Mouse (Mus musculus) left cerebral cortex, adult 11 months (tissue): ENCODE data around the gene Ubl3.

ENCODE experiments used
- DNase-seq: peaks from one replicate; pipeline ENCODE4 v3.0.0; 2022; ENCODE audit warnings: low spot score

Gene Ubl3

DNA sequence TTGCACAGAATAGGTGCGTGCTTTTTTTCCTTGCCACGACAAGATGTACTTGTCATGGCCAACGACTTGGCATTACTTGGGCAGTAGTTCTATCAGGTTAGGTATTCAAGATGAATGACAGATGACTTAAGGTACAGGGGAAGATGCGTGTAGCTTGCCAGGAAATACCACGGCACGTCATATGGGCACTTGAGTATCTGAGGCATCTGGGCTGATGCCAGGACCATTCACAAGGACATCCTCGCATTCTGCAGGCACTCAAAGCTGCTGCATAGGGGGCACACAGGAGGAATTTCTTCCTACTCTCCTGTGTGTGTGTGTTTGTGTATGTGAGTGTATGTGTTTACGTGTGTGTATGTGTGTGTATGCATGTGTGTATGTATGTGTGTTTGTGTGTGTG lies 9.6 kb upstream of the Ubl3 start:
- no peak for DNase-seq

DNA sequence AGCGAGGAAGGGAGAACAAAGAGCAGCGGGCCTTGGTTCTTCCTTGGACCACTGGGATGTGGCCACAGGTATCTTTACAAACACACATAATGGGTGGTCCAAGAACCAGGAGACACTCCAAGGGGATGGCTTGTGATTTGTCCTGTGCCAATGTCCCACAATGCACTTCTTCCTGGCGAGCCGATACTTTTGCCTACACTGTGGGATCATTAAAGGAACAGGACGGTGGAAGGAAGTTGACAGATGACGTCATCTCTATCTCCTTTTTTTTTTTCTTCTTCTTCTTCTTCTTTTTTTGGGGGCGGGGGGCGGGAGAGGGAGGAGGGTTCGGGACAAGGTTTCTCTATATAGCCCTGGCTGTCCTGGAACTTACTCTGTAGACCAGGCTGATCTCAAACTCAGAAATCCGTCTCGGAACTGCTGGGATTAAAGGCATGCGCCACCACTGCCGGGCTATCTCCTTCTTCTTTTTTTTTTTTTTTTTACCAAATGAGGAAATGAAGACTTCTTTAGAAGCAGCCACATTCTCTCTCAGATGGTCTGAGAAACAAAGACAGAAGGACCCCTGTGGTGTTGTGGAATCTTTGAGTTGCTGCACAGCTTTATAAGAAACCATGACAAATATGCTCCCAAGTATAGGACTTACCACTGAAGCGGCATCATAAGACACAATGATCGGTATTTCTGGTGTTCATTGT lies 6.8 kb upstream of the Ubl3 start:
- no peak for DNase-seq

DNA sequence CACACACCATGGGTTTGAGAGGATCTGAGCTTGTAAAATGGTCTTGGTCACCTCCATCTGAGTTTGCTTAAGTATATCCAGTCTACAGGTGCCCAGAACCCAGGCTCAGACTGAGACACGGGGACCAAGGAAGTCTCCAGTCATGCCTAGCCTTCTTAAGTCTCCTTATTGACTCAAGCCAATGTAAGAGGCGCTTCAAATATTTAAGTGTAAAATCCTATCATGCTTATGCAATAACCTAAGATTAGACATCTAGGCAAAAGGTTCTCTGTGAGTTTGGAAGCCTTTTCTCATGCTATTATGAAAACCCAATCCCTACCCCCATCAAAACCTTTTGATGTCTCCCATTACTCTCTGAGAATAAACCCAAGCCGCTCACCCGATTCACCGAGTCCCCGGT lies 5.9 kb upstream of the Ubl3 start:
- DNase-seq = no peak

DNA sequence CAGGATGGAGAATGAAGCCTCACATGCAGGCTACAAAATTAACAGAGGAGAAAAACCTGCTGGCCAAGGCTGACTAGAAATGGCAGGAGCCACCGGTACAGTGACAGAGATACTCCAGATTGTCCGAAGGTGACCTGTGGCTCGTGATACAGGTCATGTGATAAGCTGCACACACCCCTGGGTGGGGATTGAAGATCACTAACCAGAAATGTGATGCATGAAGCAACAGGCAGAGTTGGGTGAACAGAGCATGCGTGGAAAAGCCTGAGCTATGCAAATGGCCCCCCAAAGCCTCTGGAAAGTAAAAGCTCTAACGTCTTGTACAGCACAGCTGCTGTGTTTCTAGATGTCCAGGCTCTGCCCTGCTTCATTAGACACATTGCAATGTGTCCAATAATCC lies 3.9 kb upstream of the Ubl3 start:
- DNase-seq = no peak

DNA sequence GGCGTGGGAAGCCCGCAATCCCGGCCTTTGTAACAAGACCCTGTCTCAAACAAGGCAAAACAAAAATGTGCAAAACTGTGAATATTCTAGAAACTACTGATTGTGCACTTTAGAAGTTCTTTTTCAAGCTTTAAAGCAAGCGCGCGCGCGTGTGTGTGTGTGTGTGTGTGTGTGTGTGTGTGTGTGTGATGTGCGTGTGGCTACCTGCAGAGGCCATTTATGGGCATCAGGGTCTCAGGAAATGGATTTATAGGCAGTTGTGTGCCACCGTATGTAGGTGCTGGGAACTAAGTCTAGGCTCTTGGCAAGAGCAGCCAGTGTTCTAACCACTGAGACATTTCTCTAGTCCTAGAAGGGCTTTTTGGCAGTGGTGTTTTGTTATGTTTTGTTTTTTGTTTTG lies 2.6 kb upstream of the Ubl3 start:
- no peak for DNase-seq

DNA sequence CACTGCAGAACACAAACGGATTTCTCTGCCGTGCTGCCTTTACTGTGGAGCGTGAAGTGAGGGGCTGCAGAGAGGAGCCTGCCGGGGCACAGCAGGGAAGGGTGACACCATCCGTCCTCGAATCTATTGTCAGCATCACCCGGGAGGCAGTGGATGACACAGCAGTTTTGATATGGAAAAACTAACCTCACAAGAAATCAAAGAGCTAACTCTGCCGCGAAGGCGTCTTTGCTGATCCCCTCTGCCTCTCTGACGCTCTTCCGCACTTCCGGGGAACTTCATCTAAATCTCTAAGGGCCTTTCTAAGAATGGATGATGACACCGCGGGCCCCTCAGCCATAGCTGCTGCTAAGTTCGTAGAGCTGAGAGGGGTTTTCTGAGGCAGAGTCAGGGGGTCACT lies 2.1 kb upstream of the Ubl3 start:
- DNase-seq = no peak

DNA sequence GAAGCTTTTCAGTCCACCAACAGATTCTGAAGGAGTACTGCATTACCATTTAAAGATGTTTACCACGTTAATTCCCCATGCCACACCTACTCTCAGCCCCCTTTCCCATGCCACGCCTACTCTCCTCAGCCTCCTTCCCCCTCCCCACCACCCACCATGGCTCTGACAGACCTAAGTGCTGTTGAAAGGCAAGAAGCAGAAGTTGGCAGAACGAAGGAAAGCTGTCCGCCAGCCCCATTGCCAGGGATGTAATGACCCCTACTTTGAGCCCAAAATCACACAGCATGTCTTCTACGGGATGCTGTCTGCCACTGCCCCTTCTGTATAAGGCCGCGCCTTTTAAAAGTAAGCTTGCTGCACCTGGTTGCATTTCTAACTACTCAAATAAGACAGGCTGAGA lies 1.7 kb upstream of the Ubl3 start:
- DNase-seq = no peak

DNA sequence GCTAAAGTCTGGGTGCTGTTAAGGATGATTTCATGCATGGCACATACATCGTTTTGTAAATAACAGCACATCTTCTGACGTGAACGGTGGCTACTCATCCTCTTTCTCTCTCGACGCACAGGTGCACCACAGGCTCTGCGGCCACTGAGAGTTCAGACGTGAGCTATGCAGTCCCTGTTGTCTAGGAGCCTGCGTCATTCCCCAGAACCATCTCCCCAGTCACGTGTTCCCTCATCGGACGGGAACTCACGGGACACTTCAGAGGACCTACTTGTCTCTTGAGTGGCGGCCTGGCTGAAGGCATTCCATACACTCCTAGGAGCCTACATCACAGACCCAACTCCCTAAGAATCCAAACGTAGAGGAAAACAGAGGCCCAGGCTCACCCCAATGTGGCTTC lies 1.1 kb upstream of the Ubl3 start:
- no peak for DNase-seq

DNA sequence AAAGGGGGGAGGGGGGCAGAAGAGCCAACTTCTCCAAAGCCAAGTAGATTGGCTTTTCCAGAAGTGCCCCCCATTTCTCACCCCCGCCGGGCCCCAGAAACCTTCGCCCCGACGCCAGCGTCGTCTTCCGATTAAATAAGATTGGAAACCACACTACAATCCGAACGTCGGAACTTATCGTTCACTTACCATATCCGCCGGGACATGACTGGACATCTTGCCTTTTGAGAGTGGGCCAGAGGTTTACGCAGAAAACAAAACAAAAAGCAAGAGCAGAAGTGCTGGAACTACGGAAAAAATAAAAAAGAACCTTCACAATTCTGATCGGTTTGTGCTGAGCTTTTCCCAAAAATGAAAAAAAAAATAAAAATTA lies 839 bp downstream of the Ubl3 start:
- no peak for DNase-seq

DNA sequence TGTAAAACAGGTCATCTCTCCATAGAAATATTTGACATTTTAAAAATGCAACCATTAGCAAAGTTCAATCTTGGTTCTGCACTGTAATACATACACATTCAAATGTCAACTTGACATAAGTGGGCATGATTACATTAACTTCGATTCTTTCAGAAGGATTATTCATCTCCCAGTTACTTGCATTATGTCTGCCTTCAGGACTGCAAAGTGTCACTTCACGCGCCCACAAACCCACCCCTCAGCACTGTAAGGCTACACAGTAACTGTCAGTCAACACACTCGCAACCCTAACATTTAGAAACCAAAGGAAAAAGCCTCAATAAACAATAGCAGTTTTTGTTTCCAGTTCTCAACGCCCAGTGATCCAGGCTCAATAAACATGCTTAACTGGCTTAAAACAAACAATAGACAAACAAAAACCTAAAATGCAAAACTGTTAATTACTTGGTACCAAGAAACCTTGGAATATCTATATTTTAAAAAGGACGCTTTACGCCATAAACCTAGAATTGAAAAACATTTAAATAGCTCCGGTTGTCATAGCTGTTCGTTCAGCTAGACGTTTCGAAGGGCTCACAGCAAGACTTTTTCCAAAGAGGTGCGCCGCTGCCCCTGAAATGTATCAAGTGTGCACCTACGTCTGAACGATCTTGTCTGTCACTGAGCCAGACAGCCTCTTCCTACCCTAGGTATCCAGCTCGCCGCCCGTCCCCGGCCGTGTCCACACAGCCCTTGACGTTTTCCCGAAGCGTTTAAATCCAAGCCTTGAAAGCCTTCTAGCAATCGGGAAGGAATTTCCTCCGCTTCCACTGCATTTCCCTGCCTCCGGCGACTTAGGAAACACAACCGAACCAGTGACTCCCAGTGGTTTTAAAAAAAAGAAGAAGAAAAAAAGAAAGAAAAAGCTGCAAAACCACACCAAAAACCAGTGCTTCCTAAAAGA lies 1.5 kb downstream of the Ubl3 start:
- DNase-seq = no peak

DNA sequence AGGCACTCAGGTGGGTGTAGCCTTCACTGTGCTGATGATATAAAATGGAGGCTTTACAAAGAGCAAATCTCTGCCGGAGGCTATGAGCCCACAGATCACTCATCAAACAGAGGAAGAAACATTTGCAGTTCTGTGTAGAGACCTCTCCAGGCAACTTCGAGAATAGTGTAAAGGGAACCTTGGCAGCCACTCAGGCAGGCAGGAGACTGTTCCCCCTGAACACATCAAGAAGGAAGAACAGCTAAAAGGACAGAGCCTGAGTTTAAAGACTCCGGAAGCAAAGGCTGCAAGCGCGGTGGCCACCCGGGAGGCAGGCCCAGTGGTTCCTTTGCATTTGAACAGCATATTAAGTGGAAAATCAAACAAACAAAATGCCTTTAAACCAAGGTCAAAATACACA lies 2.2 kb downstream of the Ubl3 start:
- no peak for DNase-seq

DNA sequence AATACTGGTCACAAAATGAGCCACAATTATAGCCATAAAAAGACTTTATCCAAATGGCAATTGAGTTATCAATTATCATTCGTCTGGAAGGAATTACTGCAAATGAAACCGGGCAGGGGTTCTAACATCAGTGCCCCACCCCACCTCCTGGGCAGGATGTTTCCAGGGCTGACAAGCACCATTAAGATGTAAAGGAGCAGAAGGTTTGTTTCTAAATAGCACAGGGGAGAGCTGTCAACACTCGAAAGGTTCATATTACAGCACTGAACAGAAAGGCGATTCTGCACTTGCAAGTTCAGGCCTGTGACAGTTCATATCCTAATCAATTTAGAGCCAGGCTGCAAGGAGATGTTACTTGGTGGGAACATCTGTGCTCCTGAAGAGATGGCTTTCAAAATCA lies 3.3 kb downstream of the Ubl3 start:
- no peak for DNase-seq

DNA sequence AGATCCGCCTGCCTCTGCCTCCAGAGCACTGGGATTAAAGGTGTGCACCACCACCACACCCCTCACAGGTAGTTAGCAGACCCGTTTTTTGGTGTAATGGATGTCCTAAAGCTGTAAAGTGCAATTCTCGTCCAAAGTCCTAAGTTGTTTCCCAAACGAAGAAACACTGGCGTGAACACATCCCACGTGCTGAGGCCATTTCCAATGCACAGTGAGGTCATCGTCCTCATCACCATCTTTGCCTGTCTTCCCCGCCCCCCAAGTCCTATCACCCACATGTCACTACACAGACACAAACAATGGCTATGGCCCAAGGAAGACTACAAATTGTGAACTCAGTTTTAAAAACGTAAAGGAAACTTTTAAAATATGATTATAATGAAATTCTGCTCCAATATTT lies 4.0 kb downstream of the Ubl3 start:
- no peak for DNase-seq

DNA sequence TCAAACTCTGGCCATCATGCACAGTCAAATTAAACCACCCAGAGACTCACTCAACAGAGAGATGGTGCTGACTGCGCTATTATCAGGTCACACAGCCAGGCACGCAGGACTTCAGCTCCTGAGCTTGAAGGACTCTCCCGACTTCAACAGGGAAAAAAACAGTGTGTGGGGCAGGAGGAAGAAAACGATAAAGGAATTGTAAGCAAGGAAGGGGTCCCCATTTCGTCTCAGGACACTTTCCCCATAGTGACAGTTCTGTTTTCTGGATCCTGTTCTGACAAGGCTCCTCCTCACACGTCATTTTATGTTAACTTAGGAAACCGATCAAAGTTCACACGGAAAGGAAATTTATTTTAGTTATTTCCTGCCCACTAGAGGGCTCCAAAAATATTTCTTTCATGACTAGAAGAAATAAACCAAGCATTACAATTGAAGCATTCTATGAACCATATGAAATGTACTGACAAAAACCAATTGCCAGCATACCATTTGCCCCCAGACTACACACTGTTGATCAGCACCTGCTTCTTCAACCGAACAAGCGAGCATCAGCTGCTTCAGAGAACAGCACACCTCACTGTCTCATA lies 4.6 kb downstream of the Ubl3 start:
- no peak for DNase-seq

DNA sequence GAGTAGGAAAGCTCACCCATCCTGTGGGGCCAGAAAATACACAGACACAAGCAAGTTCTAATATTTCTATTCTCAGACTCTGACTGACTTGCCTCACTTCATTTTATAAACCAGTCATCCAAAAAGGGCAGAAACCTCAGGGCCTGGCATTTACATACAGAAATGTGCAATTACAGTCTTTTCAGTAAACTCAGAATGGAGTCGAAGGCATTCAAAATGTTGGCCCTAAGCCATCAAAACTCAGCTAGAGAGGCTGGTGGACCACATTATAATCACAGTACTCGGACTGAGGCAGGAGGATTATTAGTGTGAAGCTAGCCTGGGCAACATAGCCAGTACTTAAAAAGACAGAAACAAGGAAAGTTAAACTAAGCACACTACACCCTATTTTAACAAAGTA lies 5.6 kb downstream of the Ubl3 start:
- no peak for DNase-seq

DNA sequence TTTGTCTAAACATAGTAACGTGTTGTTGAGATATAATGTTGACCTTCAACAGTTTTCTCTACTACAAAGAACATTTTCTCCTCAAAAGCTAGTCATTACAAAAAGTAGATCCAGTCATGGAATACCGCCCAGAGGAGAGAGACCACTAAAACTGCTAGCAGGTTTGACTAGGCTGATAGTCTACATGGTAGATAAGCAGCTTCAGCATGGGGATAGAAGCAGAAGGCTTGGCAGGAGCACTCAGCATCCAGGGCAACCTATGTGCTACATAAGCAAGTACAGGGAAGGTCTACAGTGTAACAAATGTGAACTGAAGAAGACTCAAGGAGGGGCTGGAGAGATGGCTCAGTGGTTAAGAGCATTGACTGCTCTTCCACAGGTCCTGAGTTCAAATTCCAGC lies 7.9 kb downstream of the Ubl3 start:
- no peak for DNase-seq

DNA sequence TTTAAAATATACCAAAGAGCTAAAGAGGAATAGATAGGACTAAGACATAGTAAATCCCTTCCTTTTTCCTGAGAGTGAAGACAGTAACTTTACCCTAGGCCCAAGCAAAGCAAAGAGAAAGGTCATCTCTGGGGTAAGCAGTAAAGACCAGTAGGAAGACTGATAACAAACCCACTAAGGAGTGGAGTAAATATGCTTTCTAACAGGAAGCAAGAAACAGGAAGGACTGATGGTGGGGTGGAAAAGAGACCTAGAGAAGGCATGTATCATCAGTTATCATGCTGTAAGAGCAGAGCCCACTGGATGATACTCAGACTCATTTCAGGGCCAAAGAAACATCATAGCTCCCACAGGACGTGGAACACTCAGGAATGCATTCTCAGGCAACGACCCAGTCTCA lies 10.4 kb downstream of the Ubl3 start:
- DNase-seq = no peak

DNA sequence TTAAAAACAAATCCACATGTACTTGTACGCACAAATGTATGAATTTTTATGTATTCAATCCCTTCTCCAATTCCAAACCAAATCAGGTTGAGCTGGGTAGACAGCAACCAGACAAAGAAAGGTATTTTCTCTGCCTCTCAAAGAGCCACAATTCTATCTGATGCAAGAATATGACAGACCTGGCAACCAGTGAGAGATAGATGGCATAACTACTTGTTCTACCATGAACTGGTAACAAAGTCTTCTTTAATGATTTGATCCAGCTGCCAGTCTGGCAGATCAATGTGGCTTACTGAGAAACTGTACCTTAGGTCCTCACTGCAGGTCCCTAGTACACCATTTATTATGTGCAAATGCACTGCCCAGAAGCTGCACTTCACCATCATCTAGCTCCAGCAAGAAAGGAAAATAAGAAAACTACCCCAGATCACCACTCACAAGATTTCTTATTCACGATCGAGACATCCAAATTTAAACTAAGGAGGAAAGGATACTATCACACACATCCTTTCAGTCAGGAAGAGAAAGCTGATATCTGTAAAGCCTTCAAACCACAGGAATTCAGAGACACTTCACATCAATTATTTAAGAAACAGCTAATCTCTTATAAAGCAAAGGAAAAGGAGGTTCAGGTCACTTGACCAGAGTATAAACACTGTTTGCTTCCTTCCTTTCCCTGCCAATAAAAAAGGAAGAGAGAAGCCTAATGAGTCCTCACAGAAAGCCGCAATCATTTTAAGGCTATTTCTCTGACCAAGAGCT lies 16.7 kb downstream of the Ubl3 start:
- no peak for DNase-seq

DNA sequence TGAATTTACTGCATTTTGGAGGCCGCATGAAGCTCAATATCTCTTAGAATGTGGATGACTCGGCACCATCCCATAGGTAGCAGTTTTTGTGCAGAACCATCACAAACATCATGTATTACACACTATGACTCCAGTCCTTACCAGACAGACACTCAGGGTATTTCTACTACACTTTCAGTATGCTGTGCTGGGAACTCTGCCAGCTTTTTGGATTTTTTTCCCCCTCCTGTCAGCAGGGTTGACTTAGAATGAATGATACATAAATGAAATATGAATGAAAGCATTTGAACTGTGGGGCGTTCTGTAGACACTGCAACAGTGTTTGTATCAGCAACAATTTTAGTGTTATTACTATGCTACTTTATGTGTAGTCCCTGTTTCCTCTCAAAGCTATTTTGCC lies 17.9 kb downstream of the Ubl3 start:
- DNase-seq = no peak

DNA sequence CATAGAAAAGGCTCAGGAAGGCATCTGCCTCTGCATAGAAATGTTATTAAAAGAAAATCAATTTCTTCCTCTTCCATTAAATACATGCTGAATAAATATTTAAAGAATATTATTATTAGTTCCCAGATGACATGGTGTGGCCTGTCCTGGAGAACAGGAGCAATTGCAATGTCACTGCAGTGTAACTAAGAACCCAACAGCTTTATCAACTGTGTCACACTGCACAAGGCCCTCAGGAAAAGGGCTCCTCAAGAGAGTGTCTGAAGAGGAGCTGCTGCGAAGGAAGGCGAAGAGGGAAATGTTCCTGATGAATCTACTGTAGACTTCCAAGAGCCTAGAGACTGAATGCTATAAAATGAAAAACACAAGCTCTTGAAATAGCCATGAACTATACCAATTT lies 18.7 kb downstream of the Ubl3 start:
- no peak for DNase-seq

DNA sequence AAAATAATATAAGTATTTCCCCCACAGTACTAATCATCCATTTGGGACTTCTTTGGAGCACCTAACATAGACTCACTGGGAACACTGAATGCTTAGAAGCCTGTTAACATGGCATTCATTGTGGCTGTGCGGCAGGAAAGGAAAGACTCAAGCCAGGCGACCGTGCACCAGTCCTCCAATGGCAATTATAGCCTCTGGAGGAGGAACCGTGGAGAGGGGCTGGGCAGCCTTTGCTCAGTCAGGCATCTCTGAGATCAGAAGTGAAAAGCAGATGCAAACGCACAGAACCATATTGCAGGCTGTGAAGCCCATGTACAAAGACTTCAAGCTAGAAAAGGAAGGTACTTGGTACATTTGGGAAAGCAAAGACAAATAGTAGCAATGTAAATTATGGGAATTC lies 20.4 kb downstream of the Ubl3 start:
- DNase-seq = no peak

DNA sequence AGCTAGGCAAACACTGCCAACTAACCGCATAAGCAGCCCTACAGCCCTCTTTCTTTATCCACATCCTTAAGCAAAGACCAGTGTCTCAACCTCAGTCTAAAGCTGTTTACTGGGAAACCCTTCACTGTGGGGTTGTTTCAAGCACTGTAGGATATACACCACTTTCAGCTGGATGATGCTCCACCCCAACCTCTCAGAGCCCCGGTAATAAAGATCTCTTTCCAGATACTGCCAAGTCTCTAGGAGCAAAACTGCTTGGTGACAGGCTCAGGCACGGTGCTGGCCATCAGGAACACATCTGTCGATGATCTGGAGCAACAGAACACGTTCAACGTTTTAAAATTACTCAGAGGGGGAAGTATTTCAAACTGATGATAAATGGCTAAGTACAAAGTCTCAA lies 25.0 kb downstream of the Ubl3 start:
- no peak for DNase-seq

DNA sequence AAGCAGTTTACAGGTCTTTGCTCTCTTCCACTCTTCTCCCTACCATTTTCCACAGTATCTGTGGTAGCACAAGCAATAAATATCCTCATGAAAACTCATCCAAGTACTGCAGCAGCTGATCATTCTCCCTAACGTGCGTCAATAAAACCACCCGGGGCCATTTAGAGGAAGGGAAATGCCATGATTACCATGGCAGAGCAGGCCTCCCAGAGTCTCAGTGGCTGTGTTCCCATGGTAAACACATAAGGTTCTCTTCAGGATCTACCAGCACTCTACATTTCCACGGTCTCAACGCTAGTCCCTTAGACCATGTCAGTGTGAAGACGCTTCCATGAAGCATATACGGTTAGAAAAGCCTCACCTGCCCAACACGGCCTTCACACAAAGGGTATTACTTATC lies 26.0 kb downstream of the Ubl3 start:
- DNase-seq = no peak
